Mouse (Mus musculus) embryonic facial prominence, embryonic 10.5 days (tissue): ENCODE measurements around the gene Rps6. TPM values are rescaled to one million over a fixed set of nuclear protein-coding genes. Genes with fewer than 3 reads are reported as not detected.

Experiments used
- DNase-seq: peaks from one replicate; pipeline ENCODE4 v3.0.0-alpha.2; 2017; ENCODE audit warnings: low spot score
- H3K27ac ChIP-seq: fragments of 300-500 bp; sonication (generic); replicated peaks from 2 replicates; pipeline ENCODE4 v1.5.1; 2016; ENCODE audit warnings: mild to moderate bottlenecking
- H3K27me3 ChIP-seq: fragments of 300-500 bp; sonication (generic); replicated peaks from 2 replicates; pipeline ENCODE4 v1.6.1; 2016; ENCODE audit warnings: low read depth, mild to moderate bottlenecking; ENCODE audit not compliant: poor library complexity, severe bottlenecking
- H3K36me3 ChIP-seq: fragments of 300-500 bp; sonication (generic); replicated peaks from 2 replicates; pipeline ENCODE4 v1.6.1; 2016; ENCODE audit warnings: mild to moderate bottlenecking, moderate library complexity
- H3K4me1 ChIP-seq: fragments of 300-500 bp; sonication (generic); 2 replicates; pipeline ENCODE4 v1.6.1; 2016
- H3K4me3 ChIP-seq: fragments of 300-500 bp; sonication (generic); 2 replicates; pipeline ENCODE4 v1.5.1; 2016; ENCODE audit warnings: mild to moderate bottlenecking, moderate library complexity
- H3K9me3 ChIP-seq: fragments of 300-500 bp; sonication (generic); 2 replicates; pipeline ENCODE4 v1.6.1; 2016; ENCODE audit warnings: mild to moderate bottlenecking
- WGBS: fragments of 180-500 bp; shearing (Covaris S2); methylation state at CpG from one replicate; pipeline ENCODE4 v1.1.7; 2016; 5-methylcytosine and 5-hydroxymethylcytosine counted together
- polyA plus RNA-seq: library from polyadenylated mRNA; unstranded; fragments of >200 nt; fragmentation: Nextera tagmentation; extraction: Ambion mirVana; gene quantifications from 2 replicates; pipeline ENCODE4 v1.2.1, GENCODE M21; 2016

The Rps6 gene
- polyA plus RNA-seq: 664 and 683 TPM in 2 replicates

GRCm38 (mm10) chr4:86857113-86858069 is at the start of gene Rps6:
Gene Rps6, minus strand, starts transcription at chr4:86857412.
- H3K36me3 ChIP-seq: peaks cover 38% of the 10 kb centered on the region
- no peaks in the 10 kb centered on the region for H3K9me3 ChIP-seq
- peak within 1 kb of the TSS; percentile 98 for H3K4me3 ChIP-seq
- WGBS: under 1% methylated on average over 68 of the region's 68 CpGs
- H3K4me1 ChIP-seq: peaks cover 18% of the 10 kb centered on the region
- H3K27ac ChIP-seq: peak within 1 kb of the TSS; percentile 99
- H3K27me3 ChIP-seq: no peaks in the 10 kb centered on the region
- peak; percentile 94 for DNase-seq

GRCm38 (mm10) chr4:86905869-86906268 is 48.7 kb upstream of the Rps6 start:
- no peak overlapping the region for H3K4me3 ChIP-seq
- DNase-seq: no peak
- 82% methylated on average over 1 of the region's 1 CpGs for WGBS
- no peaks in the 10 kb centered on the region for H3K27me3 ChIP-seq
- no peaks in the 10 kb centered on the region for H3K36me3 ChIP-seq
- no peak overlapping the region for H3K27ac ChIP-seq
- H3K4me1 ChIP-seq: no peaks in the 10 kb centered on the region
- no peaks in the 10 kb centered on the region for H3K9me3 ChIP-seq

GRCm38 (mm10) chr4:86904969-86905368 is 47.8 kb upstream of the Rps6 start:
- no peak for DNase-seq
- no peak overlapping the region for H3K27ac ChIP-seq
- no peak overlapping the region for H3K4me3 ChIP-seq

GRCm38 (mm10) chr4:86902351-86902750 is 45.1 kb upstream of the Rps6 start:
- Histone ChIP-seq H3K36me3 (no peaks in the 10 kb centered on the region), H3K4me1 (peaks cover 5% of the 10 kb centered on the region; the same call in 1 of the 2 replicates), H3K4me3 (no peak overlapping the region), H3K27me3 (no peaks in the 10 kb centered on the region), H3K9me3 (no peaks in the 10 kb centered on the region), H3K27ac (no peak overlapping the region)
- DNase-seq: no peak
- 72% methylated on average over 6 of the region's 6 CpGs for WGBS

More at GRCm38 (mm10) chr4:86904969-86905368, 47.8 kb upstream of the Rps6 start:
- Histone ChIP-seq H3K27me3 (no peaks in the 10 kb centered on the region), H3K9me3 (no peaks in the 10 kb centered on the region), H3K4me1 (no peaks in the 10 kb centered on the region), H3K36me3 (no peaks in the 10 kb centered on the region)
- WGBS: 42% methylated on average over 3 of the region's 3 CpGs

- Histone ChIP-seq H3K4me1 (peaks cover 5% of the 10 kb centered on the region; the same call in 1 of the 2 replicates), H3K27ac (peak overlapping the region; percentile 51; the same call in 1 of the 2 replicates), H3K36me3 (no peaks in the 10 kb centered on the region), H3K27me3 (no peaks in the 10 kb centered on the region), H3K9me3 (no peaks in the 10 kb centered on the region), H3K4me3 (no peak overlapping the region)
- 62% methylated on average over 14 of the region's 14 CpGs for WGBS
- DNase-seq: no peak
Observed at GRCm38 (mm10) chr4:86898791-86899474, 41.7 kb upstream of the Rps6 start.

- Histone ChIP-seq H3K36me3 (no peaks in the 10 kb centered on the region), H3K27me3 (no peaks in the 10 kb centered on the region), H3K4me1 (peaks cover 5% of the 10 kb centered on the region; the same call in 1 of the 2 replicates), H3K27ac (no peak overlapping the region), H3K4me3 (no peak overlapping the region), H3K9me3 (no peaks in the 10 kb centered on the region)
- no peak for DNase-seq
- 75% methylated on average over 7 of the region's 7 CpGs for WGBS
Observed at GRCm38 (mm10) chr4:86897411-86897810, 40.2 kb upstream of the Rps6 start.

GRCm38 (mm10) chr4:86887879-86888278 is 30.7 kb upstream of the Rps6 start:
- no peak overlapping the region for H3K4me3 ChIP-seq
- no peaks in the 10 kb centered on the region for H3K27me3 ChIP-seq
- no peak for DNase-seq
- peaks cover 7% of the 10 kb centered on the region for H3K4me1 ChIP-seq
- WGBS: 71% methylated on average over 5 of the region's 5 CpGs
- H3K27ac ChIP-seq: no peak overlapping the region
- H3K36me3 ChIP-seq: no peaks in the 10 kb centered on the region
- no peaks in the 10 kb centered on the region for H3K9me3 ChIP-seq

- 44% methylated on average over 18 of the region's 18 CpGs for WGBS
- no peaks in the 10 kb centered on the region for H3K27me3 ChIP-seq
- H3K4me1 ChIP-seq: peaks cover 7% of the 10 kb centered on the region
- H3K9me3 ChIP-seq: no peaks in the 10 kb centered on the region
- no peak for DNase-seq
- H3K27ac ChIP-seq: peak overlapping the region; percentile 48; the same call in 1 of the 2 replicates
- H3K4me3 ChIP-seq: peak overlapping the region; percentile 42
- H3K36me3 ChIP-seq: no peaks in the 10 kb centered on the region
Observed at GRCm38 (mm10) chr4:86886160-86886878, 29.1 kb upstream of the Rps6 start.

- H3K9me3 ChIP-seq: no peaks in the 10 kb centered on the region
- no peaks in the 10 kb centered on the region for H3K36me3 ChIP-seq
- no peaks in the 10 kb centered on the region for H3K27me3 ChIP-seq
- H3K4me1 ChIP-seq: peaks cover 7% of the 10 kb centered on the region
- 54% methylated on average over 12 of the region's 12 CpGs for WGBS
- H3K4me3 ChIP-seq: peak overlapping the region; percentile 42
- no peak for DNase-seq
- H3K27ac ChIP-seq: peak overlapping the region; percentile 48; the same call in 1 of the 2 replicates
Observed at GRCm38 (mm10) chr4:86885790-86886159, 28.6 kb upstream of the Rps6 start.

GRCm38 (mm10) chr4:86884945-86885344 is 27.7 kb upstream of the Rps6 start:
- no peaks in the 10 kb centered on the region for H3K27me3 ChIP-seq
- no peaks in the 10 kb centered on the region for H3K36me3 ChIP-seq
- H3K4me3 ChIP-seq: no peak overlapping the region
- DNase-seq: peak; percentile 48
- peaks cover 7% of the 10 kb centered on the region for H3K4me1 ChIP-seq
- WGBS: 43% methylated on average over 4 of the region's 4 CpGs
- H3K27ac ChIP-seq: no peak overlapping the region
- H3K9me3 ChIP-seq: no peaks in the 10 kb centered on the region

- Histone ChIP-seq H3K27ac (no peak overlapping the region), H3K4me1 (peaks cover 7% of the 10 kb centered on the region), H3K4me3 (no peak overlapping the region), H3K36me3 (no peaks in the 10 kb centered on the region), H3K9me3 (no peaks in the 10 kb centered on the region), H3K27me3 (no peaks in the 10 kb centered on the region)
- 66% methylated on average over 2 of the region's 2 CpGs for WGBS
- DNase-seq: no peak
Observed at GRCm38 (mm10) chr4:86882413-86882812, 25.2 kb upstream of the Rps6 start.

- H3K4me3 ChIP-seq: no peak overlapping the region
- no peak for DNase-seq
- H3K4me1 ChIP-seq: peaks cover 6% of the 10 kb centered on the region
- no peaks in the 10 kb centered on the region for H3K9me3 ChIP-seq
- 89% methylated on average over 4 of the region's 4 CpGs for WGBS
- H3K36me3 ChIP-seq: no peaks in the 10 kb centered on the region
- H3K27me3 ChIP-seq: peaks cover 8% of the 10 kb centered on the region
- no peak overlapping the region for H3K27ac ChIP-seq
Observed at GRCm38 (mm10) chr4:86881178-86881577, 24.0 kb upstream of the Rps6 start.
